Mouse (Mus musculus) adipocyte (in vitro differentiated cells): ENCODE measurements around the gene Gramd1b.
A peak's percentile ranks its signal among the peaks of the same experiment; 100 is the strongest.

Experiments
- DNase-seq: peaks from one replicate; pipeline ENCODE4 v3.0.0-alpha.2; 2016; ENCODE audit warnings: low spot score

Gramd1b gene

DNA sequence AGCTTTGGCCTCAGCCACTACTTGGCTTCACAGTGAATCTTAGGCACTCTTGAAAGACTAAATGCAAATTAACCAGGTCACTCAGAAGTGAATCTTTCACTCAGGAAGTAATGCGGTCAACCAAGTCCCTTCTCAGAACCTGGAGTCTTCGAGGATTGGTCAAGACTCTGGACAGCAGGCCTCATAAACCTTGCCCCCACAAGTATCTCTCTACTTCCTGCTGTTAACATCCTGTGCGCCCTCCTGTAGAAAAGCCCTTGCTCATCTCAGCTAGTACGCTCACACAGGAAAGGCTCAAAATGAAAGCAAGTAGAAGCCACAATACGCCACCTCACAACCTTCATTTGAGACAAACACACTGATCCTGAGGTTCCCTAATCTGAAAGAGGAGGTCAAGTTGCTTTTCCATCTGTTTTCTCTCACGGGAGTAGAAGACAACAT lies 107.7 kb downstream of the Gramd1b start:
- no peak for DNase-seq

DNA sequence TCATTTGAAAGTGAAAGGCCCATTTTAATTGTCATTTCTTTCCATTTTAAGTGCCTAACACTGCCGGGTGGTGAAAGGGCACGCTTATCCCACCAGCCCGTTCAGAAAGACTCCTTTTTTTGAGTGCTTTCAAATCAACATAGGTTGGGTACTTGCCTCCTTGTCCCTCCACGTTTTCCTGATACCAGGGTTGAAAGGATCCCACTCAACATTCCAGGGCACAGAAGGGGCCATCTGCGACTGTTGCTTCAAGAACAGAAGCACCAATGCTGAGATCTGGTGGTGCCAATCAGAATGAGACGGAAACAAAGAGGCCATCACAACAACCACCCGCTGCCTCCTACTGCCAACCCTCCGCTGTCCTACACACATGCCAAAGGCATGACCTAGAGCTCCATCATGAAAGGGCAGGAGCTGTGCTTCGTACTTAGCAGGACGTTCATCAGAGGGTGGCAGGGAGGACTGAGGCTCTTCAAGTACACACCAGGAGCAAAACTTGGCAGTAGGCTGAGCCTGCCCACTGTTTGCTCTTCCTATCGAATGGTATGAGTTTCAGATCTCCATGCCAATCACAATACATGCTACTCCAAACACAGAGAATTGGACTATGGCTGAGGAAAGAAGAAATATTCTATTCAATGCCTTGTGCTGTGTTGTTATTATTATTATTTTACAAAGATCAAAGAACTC lies 108.7 kb downstream of the Gramd1b start:
- no peak for DNase-seq

DNA sequence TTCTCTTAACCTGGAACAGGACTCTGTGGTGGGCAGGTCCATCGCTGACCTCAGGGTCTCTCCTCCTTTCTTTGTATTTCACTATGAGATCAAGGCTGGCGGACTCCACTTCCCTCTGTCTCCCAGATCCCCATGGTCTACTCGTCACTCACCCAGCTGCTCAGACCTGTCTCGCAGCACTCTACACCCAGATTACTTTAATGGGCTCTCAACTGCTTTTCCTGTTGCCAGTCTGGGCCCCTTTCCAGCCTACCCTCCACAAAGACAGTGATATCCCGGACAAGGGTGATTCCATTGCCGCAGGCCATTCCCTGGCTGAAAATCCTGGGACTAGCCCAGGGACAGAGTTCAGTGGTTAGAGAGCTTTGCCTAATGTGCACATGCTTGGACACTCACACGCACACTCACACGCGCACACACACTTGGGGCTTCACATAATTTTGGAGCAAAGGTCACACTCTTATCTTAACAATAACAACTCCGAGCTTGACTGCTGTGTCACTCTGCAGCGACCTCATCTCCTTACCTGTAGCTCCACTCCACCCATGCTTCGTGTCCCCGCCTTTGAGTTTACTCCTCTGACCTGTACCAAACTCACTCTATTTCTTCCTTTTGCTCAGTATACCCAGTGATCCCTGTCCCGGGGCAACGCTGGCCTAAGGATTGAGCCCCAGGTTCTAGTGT lies 110.4 kb downstream of the Gramd1b start:
- no peak for DNase-seq

DNA sequence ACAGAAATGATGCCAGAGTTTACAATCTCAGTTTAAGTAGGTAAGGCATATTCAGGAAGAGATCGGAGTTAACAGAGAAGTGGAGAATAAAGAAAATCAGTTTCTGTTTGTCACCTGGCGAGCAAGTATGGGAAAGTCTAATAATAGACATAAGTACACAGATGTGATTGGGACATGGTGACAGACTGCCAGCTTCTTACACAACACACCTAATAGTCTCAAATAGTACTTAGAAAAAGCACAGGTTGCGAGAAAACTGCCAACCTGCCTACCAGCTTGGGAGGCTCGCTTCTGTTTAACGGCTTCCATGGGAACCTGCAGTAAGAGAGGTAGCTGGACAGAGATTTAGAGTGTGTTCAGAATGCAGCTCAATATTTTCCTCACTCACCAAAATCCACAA lies 112.4 kb downstream of the Gramd1b start:
- DNase-seq, result peak; percentile 69

DNA sequence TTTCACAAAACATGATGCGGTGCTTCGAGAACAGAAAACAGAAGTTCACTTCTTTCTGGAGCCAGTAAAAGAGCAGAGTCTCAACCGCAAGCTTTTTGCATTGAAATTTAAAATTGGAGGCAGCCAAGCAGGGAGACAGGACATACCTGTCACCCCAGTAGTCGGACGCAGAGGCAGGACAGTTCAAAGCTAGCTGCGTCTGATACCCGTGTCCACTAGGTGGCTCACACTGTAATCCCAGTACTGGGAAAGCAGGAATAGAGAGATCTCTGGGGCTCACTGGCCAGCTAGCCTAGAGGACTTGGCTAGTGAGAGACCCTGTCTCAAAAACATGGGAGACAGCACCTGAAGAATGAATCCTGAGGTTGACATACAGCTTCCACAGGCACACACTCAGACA lies 115.0 kb downstream of the Gramd1b start:
- DNase-seq, result no peak

DNA sequence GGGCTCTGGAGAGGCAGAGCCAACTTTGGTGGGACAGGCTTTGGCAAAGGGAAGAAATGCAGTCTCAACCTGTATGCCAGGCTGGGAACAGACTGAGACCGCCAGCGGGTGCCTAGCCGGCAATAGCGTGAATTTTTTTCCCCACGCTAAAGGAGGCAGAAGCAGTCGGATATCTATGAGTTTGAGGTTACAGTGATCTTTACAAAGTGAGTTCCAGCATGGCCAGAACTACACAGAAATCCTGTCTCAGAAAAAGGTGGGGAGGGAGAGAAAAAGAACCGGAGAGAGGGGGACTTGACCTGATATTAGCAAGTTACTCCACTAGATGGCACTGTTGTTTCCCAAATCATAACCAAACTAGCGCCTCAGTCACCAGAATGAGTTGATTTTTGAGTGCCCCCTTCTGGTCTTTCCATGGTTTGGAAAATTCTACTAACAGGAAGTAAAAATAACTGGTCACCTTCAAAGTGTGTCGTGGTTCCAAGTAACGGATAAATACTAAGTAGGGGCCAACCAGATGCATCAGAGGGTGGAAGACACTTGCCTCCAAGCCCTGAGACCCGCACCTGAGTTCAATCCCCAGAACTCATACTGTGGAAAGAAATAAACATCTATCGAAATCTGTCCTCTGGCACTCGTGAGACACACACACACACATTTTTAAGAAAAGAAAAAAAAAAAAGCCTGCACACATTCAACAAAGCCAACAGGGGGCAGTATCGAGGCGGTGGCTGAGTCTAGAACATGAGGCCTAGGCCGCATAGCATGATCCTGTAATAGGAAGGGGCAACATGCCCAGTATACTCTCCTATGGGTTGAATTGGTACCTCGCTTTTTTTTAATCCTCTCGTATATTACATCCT lies 116.0 kb downstream of the Gramd1b start:
- peak; percentile 92 for DNase-seq

DNA sequence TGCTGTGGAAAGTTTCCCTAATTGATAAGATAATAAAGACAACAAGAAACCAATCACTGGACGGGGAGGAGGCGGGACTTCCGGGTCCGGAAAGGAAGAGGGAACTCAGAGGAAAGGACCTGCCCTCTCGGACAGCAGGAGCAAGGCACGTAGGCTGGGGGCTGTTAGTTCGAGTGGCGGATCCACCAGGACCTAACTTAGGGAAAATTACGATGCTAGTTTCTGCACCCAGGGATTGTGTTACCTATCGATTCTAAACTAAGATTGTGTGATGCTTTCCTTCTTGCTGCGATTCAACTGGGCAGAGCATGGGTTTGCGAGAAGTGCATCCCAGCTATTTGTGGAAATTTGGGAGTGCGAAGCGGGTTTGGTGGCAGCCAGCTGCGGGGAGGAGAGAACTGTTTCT lies 116.7 kb downstream of the Gramd1b start:
- DNase-seq, result peak; percentile 84

DNA sequence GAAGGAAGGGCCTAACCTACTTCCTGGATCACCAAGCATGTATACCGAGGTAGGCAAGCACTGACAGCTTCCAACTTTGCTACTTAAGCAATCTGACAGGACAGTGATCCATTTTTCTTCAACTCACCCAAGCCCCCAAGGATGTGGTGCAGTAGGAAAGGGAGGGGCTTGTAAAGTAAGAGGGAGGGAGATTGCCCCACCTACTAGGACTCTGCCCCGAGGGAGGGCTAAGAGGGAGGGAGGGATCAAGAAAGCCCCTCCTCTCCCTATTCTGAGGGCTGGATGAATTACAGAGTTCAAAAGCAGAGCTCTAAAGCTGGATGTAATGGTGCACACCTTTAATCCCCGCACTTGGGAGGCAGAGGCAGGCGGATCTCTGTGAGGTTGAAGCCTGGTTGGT lies 117.6 kb downstream of the Gramd1b start:
- DNase-seq, result no peak

DNA sequence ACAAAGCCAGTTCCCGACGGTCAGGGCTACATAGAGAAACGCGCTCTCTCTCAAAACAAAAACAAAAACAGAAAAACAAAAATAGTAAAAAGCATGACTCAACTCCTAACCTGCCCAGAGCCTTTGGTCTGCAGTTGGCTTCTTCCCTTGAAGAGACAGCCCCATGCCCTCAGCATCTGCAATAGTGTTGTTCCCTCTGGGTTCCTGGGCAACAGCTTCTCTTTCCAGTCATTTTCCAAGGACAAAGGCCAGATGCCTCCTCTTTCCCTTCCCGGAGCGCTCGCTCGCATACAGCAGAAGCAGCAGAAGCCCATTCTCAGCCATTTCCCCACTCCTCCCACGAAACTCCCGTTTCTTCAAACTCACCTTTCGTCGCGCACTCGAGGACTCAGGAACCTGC lies 118.3 kb downstream of the Gramd1b start:
- no peak for DNase-seq

DNA sequence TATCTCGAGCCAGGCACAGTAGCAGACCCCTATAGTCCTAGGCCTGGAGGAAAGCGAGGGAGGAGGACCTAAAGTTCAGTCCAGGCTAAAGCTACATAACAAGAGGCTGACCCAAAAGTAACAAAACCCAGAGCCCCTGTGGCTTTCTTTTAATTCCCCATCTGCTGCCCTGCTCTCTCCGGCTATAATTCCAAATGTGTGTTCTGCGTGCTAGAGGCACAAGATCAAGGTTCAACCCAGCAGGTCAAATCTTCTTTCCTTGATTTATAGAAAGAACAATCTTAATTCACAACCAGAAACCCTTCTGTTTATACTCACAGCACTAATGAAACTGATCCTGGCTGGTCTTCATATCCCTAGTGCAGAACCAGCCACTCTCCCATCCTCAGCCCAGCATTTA lies 118.9 kb downstream of the Gramd1b start:
- DNase-seq, result no peak

DNA sequence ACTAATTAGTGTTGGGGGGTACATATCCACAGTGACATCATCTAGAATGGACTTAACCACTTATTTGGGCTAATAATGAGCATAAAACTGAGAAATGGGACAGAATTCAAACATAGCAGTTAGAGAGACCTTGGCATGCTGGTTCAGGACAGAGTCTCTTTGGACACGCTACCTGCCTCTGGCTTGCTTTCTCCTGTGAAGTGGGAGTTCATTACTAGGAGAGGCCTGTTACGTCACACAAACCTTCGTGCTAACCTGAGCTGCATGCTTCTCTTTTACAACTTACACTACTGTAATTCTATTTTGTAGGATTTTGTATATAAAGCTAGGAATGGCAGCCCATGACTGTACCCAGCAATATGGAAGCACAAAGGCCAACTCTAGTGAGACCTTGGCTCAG lies 120.3 kb downstream of the Gramd1b start:
- no peak for DNase-seq

DNA sequence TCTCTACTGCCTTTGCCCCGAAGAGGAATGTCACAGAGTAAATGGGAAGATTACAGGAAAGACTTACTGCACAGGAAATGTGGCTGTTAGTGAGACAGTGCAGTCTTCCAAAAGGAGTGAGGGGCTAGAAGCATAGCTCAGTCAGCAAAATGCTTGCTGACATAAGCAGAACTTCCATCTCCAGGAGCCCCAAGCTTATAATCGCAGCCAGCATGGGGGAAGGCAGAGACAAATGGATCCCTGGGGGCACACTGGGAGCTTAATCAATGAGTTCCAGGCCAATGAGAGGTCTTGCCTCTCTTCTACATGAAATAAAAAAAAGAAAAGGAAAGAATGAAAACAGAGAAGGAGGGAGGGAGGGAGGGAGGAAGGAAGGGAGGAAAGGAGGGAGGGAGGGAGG lies 122.1 kb downstream of the Gramd1b start:
- DNase-seq, result no peak

DNA sequence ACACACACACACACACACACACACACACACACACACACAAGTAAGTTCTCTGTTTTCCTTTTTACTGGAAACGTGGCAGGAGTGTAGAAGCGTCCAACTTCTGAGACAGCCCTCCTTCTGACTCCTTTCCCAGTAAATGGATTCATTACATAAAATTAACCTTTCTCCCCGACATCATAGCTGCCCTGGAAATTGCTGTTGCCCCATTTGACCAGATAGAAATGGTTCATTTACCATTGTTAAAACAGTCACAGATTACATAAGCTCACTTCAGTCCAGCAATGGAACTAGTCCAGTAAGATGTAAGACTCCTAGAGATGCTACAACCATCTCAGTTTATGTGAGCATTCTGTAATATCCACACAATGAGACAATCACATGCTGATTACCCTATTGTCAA lies 122.8 kb downstream of the Gramd1b start:
- DNase-seq, result peak; percentile 58

DNA sequence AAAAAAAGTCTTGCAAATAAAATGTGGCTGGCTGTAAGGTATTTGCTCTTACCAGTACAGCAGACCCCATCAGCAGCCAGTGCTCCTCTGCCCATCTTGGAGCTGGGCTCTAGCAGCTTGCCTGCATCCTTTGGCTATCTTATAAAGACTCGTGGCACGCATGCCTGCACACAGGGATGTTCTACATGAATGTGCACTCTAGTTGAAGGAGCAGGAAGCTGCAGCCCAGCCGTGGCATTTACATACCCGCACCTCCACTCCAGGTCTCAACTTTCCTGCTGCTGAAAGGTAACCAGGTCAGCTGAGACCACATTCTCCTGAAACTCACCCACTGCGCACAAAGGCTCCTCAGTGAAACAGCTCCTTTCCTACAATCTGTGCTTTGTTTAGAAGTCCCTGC lies 123.3 kb downstream of the Gramd1b start:
- DNase-seq, result no peak

DNA sequence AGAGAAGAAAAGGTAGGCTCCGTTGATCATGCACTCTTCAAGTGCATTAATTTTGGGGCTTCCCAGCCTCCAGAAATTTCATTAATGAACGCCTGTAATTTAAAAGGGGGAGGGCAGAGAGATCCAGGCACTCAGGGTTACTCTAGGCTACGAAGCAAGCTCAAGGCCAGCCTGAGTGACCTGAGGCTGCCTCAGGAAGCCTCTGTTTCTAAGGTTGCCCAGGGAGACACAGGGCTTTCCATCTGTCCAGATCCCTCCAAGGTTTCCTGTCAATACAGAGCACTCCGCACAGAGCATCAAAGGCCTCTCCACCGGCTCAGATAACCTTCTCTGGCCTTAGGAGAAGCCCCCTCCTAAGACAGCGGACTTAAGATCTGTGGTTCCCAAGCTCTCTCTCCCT lies 125.4 kb downstream of the Gramd1b start:
- DNase-seq, result no peak

DNA sequence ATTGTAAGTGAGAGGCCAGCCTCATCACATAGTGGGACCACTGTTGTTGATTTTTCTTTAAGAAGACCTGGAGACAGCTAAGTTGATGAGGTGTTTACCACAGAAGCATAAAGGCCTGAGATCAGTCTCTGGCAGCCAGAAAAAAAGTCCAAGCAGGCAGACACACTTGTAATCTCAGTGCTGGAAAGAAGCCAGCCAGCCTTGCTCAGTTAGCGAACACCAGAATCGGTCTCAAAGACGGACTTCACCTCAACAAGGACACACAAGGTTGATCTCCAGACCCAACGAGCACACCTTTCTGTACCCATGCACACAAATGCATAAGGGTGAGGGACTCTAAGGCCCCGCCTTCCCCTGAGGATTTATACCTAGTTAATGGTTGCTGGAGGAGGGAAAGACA lies 125.9 kb downstream of the Gramd1b start:
- peak; percentile 23 for DNase-seq

DNA sequence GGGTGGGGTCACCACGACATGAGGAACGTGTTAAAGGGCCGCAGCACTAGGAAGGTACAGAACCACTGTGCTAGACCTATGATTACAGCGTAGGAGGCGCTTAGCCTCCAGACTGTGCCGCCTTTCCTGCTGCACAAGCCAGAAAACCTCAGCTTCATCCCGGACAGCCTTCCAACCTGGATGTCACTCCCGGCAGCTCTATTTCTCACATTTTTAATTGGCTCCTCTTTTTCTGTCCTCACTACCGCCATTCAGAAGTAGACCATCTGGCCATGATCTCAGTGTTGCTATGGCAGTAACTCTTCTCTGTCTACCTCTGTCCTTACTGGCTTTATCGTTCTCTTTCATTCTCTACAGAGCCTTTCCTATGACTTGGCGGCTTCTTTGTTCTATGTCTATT lies 126.5 kb downstream of the Gramd1b start:
- no peak for DNase-seq

DNA sequence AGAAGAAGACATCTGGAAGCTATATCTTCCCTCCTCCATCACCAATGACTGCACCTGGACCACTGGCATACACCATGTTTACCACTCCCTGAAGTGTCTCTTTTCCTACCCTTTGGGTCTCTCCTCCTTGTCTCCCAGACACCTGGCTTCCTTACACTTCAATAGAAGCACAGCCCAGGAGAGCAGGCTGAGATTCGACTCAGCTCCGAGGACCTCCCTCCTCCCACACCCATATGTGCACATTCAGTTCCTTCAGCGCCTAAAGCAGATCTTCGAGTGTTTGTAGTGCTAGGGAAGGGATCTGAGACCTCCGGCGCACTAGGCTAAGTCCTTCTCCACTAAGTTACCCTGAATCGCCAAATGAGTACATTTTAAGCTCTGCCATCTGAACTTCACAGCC lies 127.4 kb downstream of the Gramd1b start:
- no peak for DNase-seq

DNA sequence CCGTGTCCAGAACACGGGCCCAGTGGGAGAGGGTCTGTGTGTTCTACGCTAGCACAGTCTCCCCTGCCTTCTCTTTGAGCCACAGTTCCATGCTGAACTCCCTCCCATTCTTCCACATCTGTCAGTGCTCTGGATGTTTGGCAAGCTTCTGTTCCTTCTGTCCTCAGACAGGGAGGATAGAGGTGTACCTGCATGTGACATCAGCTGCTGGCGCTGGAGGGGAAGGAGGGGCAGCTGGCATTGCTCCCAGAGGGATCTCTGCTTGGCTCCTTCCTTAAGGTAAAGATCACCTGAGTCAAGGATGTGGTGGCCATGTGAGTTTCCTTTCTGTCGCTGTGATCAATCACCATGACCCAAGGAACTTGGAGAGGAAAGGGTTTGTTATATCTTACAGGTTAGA lies 129.4 kb downstream of the Gramd1b start:
- DNase-seq, result no peak

DNA sequence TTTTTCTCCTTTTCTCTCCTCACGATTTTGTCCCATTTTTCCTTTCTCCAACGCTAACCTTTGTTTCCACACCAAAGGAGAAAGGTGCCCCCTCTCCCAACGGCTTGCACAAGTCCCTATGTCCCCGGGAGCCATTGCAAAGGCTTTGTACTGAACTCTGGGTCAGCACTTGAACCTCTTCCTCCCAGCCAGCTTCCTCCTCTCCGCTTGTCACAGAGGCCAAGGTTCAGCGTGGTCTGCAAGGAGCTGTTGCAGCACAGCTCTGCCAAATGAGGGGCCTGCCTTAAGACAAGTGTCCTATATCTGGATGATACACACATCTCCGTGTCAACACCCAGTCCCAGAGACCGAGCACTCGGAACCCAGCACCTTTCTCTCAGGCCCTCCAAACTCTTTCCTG lies 130.3 kb downstream of the Gramd1b start:
- no peak for DNase-seq

DNA sequence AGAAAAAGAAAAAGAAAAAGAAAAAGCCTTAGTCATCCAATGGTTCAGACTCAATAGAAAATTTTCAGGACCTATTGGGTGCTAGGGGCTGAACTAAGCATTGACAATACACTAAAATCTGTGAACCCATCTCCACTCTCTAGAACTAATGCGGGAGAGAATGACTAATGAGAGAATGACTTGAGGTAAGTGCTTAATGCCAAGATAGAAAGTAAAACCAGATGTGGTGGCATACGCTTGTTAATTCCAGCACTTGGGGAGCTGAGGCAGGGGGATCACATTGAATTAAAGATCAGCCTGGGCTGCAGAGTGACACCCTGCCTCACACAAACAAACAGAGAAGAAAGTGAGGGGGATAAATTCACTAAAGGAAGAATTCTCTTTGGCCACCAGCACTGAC lies 131.0 kb downstream of the Gramd1b start:
- DNase-seq, result no peak

DNA sequence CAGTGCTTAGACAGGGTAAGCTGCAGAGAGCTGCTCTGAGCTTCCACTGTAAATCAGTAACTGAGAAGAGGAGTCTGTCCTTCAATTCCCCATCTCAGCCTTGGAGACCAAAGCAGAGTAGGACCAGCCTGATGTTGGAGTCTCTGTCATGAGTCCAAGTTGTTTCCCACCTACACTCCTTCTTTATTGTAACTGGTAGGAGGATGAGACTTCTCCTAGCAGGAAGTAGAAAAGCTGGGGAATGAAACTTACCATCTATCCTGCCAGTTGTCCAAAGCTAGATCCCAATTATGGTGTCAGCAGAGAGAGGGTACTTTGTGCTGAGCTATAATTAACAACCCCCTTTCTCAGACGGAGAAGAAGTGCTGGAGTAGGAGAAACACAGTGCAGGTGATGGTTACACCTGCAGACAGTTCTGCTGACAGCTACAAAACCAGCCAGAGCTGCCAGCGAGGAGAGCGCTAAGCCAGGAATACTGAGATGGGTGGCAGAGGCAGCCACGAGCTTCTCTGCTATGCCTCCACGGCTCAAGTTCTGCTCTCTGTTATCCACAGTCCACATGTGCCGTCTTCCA lies 131.7 kb downstream of the Gramd1b start:
- DNase-seq, result no peak
